Mouse (Mus musculus) neural tube, embryonic 10.5 days (tissue): ENCODE measurements at regions not wholly inside any gene's neighbourhood (a gene's known extent, or its start where the extent isn't known, plus 50 kb on each side); places are given as distances from the start of the nearest gene placed in this dataset.

ENCODE experiments used
- DNase-seq: peaks from one replicate; pipeline ENCODE4 v3.0.0-alpha.2; 2017; ENCODE audit warnings: low spot score; ENCODE audit errors: extremely low spot score

DNA sequence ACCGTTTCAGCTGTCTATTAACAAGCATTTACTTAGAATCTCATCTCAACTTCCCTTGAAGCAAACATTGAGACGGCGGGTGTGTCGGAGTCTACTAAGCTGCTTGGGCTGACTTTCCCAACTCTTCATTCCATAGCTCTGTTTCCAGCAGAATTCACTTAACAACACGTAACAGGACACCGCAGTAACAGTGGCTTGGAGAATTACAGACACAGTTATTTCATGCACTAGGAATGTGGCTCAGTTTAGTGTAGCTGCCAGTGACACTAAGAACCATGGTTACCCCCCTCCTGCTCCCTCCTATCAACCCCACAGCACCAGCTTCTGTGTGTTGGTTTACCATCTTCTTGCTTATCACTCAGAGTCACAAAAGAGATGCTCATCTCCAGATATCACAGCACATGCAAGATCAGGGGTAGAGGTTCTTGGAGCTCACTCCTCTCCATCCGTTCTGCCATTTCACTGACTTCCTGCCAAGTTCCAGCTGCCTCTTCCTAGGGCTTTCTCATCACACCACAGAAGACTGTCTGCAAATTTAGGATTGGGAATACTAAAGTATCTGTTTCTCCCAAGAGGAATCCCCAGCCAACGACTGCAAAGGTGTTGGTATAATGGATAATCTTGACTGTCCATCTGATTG, 90.7 kb downstream of the Banf2 start:
- no peak for DNase-seq

DNA sequence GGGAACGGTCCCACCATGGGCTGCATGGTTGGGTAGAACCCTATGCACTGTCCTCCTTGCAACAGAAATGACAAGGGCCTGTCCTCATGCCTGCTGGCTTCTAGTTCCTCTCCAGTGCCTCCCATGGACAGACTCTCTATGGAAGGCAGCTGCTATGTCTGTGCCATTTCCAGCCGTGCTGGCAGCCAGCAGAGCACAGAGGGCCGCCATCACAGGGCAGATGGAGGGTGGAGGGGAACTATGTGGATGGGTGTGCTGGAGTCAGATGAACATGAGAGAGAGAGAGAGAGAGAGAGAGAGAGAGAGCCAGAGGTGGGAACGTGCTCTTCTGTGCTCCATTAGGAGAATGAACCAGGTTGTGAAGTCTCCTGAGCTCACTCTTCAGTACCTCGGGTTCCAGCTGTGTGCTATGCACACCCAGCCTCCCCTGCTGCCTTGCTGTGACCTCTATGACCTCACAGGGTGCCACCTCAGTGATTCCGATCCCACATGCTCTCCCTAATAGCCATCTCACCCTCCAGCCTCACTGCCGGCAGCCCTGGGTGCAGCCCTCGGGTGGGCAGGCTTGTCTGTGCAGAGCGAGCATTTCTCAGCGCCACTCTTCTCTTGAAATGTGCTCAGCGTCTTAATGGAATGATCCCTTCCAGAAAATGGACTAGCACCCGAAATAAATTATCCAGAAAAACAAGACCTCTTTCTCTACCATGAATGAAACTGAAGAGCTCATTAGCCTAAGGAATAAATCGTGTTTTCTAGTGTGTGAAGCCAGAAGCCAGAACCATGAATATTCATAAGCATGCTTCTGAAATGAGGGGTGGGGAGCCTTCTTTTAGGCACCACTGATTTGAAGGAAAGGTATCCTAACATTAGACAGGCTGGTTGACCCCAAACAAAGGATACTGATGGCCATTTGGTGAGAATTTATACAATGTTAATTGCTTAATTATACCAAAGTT, 94.5 kb downstream of the Banf2 start:
- no peak for DNase-seq

DNA sequence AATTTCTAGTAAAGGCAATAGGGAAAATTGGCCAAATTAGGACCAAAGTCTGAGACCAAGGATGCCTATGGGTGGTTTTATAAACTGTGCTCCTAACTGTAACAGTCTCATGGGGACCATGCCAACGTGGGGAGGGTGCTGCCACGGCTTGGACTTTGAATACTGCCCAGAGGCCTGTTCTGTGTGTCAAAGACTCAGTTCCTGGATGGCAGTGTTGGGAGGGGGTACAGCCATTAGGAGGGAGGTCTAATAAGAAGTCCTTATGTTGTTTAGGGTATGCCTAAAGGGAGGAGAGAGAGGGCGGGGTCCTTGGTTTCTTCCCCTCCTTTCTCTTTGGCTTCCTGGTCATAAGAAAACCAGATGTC, 95.2 kb downstream of the Banf2 start:
- no peak for DNase-seq

DNA sequence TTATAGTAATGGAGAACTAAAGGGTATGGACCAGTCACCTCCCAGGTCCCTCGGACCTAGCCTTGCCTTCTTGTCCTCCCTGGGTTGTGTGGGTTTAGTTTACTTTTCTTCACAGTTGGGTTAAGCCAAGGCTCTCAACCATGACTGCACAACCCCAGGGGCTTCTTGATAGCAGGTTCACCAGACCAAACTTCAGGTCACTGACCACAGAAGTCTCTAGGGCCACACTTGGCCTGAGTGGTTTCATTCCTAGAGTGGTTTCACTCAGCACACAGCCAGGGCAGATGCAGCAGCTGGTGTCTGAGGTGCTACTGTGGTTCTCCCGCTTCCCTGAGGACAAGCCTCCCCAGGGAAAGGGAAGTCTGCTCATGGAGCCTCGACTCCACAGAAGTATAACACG, 95.7 kb downstream of the Banf2 start:
- no peak for DNase-seq

DNA sequence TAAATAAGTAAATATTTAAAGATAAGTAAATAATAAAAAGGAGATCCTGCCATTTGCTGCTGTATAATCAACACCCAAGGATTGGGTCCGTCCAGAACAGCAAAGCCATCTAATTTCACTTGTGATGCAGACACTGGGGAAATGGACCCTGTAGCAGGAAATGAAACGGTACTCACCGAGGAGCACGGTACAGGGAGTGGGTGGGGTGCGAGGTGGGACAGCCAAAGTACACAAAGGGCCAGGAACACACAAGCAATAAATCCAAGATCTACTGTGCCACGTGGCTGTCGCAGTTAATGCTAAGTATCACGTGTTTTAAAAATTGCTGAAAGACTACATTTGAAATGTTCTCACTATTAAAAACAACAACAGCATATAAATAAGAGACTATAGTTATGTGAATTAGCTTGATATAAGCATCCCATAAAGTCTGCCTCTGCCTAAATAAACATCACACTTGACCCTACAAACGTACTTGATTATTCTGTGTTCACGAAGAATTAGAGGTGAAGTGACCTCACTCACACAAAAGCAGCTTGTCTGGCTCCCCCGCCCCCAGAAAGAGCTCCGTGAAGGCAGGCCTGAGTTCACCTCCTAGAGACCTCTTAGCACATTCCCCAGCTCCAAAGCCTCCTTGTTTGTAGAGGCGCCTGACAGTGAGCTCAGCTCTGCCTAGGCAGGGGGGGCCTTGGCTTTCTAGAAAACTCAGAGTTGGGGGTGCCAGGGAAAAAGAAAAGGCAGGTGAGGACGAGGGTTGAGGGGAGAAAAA, 101.1 kb downstream of the Banf2 start:
- DNase-seq: peak; percentile 17

DNA sequence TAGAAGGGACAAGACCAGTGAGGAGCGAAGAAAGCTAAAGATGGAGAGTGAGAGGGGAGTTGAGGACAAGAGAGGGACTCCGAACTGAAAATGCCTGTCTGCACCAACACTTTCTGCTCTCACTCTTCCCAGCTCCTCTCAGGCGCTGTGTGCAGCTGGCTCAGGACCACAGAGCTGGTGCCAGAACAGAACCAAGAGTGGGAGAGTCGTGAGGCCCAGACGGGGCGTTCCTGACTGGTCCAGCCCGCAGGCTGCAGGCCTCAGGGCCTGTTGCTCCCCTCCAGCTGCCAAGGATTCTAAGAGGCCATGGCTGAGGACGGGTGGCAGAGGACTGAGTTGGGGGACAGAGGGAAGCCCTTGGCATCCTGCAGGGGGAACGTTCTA, 101.7 kb downstream of the Banf2 start:
- no peak for DNase-seq

DNA sequence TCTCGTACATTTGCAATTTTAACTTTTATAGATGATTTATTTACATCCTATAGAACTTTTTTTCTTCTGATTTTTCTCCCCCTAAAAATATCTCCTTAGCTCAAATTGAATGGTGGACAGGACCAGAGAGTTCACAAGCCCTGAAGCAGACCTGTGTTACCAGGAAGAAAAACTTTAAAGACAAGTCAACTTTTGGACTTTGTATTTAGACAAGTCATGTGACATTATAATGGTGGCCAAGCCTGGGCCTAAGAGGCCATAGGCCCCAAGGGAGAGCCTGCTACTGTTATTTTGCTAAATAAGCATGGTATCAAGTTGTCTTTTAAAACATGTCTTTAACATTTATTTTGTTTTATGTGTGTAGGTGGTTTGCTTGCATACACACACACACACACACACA, 102.7 kb downstream of the Banf2 start:
- no peak for DNase-seq

DNA sequence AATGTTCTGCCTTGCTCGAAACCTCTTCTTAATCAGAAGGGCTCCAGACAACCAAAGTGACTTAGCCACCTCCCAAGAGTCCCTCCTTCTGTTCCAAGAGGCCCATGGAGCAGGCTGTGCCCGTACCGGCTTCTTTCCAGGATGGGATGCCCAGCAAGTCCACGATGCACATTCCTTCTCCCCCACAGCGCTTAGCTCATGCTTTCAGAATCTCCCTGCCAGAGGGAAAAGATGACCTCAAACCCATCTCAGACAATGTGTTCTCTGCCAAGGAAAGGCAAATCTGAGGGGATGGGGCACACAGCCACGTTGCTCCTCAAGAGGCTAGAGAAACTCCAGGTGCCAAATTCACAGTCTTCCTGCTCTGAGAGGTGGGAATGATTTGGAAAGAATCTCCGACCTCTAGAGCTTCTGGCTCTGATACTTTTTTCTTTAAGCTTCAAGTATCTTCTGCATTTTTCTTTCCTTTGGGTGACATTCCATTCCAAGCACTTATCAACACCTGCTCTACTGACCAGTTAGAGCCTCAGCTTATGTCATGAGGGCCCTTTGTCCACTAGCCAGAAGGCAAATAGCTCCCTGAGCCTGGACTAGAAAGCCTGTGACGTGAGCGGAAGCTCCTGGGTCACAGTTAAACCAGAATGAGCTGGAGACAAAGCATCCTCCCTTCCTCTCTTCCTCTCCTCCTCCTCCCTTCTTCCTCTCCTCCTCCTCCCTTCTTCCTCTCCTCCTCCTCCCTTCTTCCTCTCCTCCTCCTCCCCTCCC, 110.9 kb downstream of the Banf2 start:
- no peak for DNase-seq

DNA sequence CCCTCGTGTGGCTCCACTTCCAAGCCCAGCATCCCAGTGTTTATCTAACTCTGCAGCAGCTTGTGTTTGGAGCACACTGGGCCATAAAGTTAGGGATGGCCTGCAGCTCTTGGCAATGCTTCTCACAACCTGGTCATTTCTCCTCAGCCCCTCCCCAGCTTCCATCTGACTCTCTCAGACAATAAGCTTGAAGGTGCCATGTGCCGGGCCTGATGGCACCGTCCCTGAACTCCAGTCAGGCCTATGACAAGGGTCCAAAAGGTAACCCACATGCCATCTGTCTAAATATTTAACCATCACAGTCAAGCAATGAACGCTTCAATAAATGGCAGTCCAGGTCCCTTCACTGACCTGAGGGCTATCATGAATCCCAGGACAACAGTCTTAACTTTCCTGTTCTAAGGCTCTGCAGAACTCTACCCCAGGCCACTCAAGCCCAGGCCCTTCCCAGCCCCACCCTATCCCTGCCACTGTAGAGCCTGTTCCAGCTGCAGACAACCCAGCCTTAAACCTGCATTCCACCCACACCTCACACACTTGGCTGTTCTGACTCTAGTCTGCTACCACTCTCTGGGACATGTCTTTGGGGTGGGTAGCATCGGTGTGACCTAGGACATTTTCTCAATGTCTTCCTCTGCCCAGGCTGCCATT, 111.8 kb downstream of the Banf2 start:
- DNase-seq: no peak

DNA sequence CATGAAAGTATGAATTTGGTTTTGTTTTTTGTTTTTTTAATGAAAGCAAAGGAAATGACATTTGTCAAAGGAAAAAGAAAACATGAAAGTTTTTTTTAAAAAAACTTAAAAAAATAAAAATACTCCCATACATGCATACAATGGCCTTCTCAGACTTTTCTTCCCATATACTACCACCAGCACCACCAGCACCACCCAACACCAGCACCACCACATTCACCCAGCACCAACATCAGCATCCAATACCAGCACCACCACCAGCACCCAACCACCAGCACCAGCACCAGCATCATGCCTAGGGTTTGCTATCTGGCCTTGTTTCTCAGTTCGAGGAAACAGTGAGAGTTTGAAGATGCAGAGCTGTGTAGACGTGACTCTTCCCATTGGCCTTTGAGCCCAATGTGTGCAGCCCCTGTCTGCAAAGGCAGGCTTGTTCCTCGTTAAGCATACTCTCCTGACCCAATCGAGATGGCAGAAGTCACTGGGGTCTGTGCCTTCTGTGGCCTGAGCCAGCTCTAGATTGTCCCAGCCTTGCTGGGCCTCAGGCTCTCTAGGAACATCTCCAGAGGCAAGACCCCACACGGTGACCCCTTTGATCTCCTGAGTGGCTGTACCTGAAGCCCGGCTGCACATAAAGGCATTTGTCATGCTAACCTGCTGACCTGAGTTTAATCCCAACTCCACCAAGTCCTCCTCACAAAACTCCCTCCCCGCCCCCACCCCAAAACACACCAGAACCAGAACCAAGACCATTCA, 113.8 kb upstream of the Mgme1 start:
- DNase-seq: peak; percentile 18

DNA sequence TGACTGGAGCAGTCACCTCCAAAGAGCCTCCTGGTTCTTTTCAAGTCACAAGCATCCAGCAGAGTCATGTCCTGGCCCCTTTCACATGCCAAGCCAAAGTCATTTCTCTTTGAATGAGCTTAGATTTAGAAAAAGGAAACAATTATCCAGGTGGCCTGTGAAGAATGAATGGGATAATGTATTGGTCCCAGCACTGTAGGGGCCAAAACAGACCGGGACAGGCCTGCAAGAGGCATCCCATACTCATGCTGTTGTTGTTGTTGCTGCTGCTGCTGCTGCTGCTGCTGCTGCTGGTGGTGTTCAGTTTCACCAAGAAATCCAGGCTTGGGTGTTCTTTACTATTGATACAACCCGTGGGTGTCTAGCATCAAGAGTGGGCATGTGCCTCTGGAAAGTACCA, 113.1 kb upstream of the Mgme1 start:
- no peak for DNase-seq

DNA sequence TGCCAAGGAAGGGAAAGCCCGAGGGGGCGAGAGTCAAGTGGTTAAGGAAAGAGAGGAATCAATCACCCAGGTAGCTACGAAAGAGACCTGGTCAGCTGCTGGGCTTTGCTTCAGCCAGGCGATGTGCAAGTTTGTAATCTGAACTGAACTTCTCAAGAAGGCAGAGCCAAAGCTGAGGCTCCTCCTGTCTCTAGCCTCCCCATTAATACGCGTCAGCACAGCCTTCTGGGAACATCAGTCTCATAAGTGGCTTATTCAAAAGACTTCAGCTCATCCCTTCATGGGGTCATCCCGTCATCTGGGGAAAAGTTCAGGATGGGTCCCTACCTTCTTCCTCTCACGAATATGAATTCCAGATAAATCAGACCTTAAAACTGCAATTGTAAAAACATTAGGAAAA, 112.2 kb upstream of the Mgme1 start:
- no peak for DNase-seq

DNA sequence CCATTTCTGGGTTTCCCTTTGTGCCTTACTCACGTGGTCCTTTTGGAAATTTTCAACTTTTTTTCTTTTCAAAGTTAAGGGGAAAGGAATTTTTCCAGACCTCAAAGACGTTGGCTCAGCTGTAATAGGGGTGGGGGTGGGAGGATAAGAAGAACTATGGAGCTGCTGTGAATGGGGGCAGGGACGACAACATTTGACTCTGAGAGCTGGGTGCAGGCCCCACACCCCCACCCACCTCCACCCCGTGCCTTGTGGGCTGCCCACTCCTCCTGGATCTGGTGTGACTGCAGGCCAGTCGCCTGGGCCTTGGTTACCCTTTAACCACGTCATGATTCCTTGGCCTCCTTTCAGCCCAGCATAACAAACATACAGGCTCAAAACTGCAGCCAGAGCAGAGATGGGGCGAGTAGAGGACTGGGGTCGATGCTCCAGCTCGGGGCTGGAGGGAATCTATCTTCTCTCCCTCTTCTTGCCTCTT, 110.6 kb upstream of the Mgme1 start:
- no peak for DNase-seq

DNA sequence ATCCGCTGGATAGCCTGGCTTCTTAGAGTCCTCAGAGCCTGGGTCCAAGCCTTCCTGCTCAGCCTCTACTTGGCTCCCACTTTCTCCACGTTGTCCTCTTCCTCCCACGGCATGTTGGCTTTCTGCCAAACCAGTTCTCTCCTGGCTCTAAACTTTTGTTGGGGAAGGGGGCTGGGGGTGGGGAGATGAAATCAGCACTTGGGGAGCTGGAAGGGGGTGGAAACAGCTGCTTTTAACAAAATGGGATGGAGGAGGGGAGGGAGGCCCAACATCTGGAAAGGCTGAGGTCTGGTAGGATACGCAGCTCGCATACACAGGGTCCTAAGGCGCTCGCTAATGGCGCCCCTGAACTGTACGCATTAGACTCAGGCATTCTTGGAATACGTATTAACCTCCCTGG, 110.0 kb upstream of the Mgme1 start:
- DNase-seq: no peak

DNA sequence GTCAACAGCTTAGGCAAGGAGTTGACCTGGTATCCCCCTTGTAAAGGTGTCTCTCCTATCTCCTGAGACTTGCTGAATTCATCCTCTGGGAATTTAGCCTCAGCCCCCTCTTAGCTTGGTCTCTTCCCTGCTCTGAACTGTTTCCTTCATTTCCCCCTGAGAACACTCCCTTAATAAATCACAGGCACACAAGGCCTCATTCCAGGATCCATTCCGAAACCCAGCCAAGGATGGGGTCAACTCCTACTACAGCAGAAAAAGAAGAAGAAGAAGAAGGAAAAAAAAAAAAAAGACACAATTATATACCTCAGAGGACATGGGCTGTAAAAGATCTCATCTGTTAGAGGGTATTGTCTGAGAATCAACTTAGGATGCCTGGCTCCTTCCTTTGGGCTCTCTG, 108.6 kb upstream of the Mgme1 start:
- no peak for DNase-seq

DNA sequence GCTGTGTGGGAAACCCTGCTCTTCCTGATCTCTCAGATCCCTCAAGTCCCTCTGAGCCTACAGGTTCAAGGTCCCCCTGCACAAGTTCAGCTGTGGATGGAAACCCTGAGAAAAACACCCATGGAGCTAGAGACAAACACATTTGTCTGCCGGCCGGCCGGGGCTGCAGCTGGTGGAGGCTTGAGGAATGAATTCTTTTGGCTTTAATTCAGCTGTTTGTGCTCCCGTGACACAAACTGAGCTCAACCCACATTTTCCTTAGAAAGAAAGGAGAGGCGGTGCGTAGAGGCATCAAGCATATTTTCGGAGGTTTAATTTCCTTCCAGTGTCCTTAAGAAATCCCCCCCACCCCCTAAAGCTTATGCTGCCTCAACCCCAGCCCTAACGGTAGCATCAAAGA, 106.4 kb upstream of the Mgme1 start:
- DNase-seq: peak; percentile 18

DNA sequence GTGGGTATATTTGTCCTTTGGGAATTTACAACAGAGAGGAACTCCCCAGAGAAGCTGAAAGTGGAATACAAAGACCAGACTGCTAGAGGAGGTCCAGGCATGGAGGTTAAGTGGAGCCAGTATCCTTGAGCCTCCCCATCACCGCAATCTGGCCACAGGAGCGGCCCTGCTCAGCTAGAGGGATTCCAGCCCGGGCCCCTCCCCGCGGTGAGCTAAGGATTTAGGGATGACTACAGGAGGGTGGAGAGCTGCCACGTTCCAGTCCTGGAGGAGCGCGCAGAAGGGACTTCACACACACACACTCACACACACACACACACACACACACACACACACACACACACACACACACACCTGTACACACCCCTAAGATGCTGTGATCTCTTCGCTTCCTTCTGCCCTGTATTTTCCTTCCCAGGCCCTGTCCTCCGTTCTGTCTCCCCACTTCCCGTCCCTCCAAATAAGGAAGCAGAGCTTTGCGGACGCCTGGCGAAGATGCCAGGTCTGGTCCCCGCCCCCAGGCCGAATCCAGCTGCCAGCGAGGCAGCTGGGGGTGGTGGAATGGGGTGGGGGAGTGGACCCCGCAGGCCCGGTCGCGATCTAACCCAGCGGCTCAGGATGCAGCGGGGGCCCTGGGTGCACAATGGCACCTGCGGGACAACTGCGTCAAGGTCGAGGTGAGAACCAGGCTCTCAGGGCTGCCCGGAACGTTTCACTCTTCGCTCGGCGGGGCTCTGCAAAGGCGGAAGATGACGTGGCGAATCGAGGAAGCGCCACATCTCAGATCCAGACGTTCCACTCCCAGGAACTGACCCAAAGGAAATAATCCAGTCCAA, 105.3 kb upstream of the Mgme1 start:
- DNase-seq: peak; percentile 78

DNA sequence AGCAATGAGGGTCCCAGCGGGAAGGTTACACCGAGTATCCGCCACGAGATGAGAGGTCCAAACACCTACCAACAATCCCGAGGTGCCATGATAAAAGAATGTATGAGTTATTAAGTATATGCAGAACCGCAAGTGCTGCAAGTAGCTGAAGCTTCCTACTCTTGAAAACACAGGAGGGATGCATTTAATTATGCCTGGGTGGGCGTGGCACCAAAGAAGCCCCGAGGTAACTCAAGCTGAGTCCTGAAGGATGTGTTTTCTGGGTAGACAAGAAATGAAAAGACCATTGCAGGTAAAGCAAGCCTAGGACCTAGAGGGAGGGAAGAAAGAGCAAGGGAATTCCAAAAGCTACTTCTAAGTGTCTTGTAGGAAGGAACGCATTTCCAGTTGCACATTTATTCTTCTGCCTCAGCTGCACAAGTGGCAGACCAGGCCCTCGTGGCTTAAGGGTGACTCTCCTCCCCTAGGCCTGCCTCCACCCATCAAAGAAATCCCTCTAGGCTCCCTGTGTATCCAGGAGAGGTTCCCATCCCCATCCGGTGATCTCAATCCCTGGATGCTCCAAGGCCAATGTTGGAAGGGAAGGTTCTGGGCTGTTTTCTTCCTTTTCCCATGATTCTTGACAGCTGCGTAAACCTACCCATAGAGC, 104.2 kb upstream of the Mgme1 start:
- peak; percentile 22 for DNase-seq
